ENCODE assay signal across 8 mouse cellular contexts in the genomic region with DNA sequence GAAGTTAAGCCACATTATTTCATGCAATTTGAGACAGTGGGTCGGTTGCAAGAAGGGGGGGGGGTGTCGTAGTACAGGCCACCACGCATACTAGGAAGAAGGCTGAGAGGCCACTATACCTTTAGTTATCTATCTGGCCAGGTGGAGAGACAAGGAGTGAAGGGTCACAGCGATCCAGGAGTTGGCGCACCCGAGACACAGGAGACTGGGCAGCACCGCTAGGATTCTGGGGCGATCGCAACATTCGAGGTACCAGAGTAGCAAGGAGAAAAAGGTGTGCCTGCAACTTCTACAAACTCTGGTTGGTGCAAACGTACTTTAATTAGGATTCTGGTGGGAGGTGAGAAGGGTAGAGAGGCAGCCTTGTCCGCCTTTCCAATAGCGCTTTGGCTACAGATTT. TPM values are rescaled to one million over a fixed set of nuclear protein-coding genes. Genes with fewer than 3 reads are reported as not detected.
DNase-seq lines count a peak whose midpoint lies in the region; ATAC-seq and TF ChIP-seq lines count a peak whose summit lies in the region.

No protein-coding gene starts in this region.

- peak overlapping the region; percentile 68 for H3K4me3 ChIP-seq in lung, embryonic 14.5 days (ENCODE audit: low read depth, low read length)
- peak overlapping the region; percentile 64 for H3K4me3 ChIP-seq in embryonic facial prominence, embryonic 10.5 days
- peak overlapping the region; percentile 44; the same call in 1 of the 2 replicates for H3K4me3 ChIP-seq in hindbrain, embryonic 15.5 days
- H3K4me3 ChIP-seq in midbrain, postnatal 0 days (ENCODE audit: low read depth, low read length) = peak overlapping the region; percentile 45; the same call in 1 of the 2 replicates

- TF ChIP-seq CTCF in lung, embryonic 14.5 days (IDR thresholded peaks at IDR 0.05; ENCODE audit: low read depth) = no peak
- no peak for TF ChIP-seq CTCF in midbrain, postnatal 0 days (IDR thresholded peaks at IDR 0.05)

- no peak for DNase-seq in lung, embryonic 14.5 days
- DNase-seq in lung, postnatal 10 days = no peak
- peak; percentile 21 for DNase-seq in embryonic facial prominence, embryonic 10.5 days (ENCODE audit: low spot score)
- DNase-seq in midbrain, postnatal 0 days (ENCODE audit: low spot score) = no peak
- no peak for DNase-seq in frontal cortex, adult 2 months (ENCODE audit: extremely low spot score in 1 of 2, low spot score in 1 of 2)
- DNase-seq in spleen, postnatal 4 days (ENCODE audit: low spot score in 2 of 2) = no peak
- no peak for DNase-seq in spleen, postnatal 36 days (ENCODE audit: low spot score in 2 of 2)

- H3K9ac ChIP-seq in lung, embryonic 14.5 days = peak overlapping the region; percentile 62; the same call in 1 of the 2 replicates
- no peak overlapping the region for H3K9ac ChIP-seq in hindbrain, embryonic 15.5 days
- H3K9ac ChIP-seq in midbrain, postnatal 0 days (replicated peaks; ENCODE audit: low read length, poor library complexity, severe bottlenecking) = no peak overlapping the region

- no peaks in the 10 kb centered on the region for H3K36me3 ChIP-seq in lung, embryonic 14.5 days (ENCODE audit: insufficient read depth)
- H3K36me3 ChIP-seq in embryonic facial prominence, embryonic 10.5 days (replicated peaks) = no peaks in the 10 kb centered on the region
- no peaks in the 10 kb centered on the region for H3K36me3 ChIP-seq in hindbrain, embryonic 15.5 days
- no peaks in the 10 kb centered on the region for H3K36me3 ChIP-seq in midbrain, postnatal 0 days (ENCODE audit: insufficient read depth, low read length)

- no peaks in the 10 kb centered on the region for H3K9me3 ChIP-seq in lung, embryonic 14.5 days (ENCODE audit: low read depth, low read length)
- H3K9me3 ChIP-seq in embryonic facial prominence, embryonic 10.5 days = no peaks in the 10 kb centered on the region
- H3K9me3 ChIP-seq in hindbrain, embryonic 15.5 days = no peaks in the 10 kb centered on the region
- H3K9me3 ChIP-seq in midbrain, postnatal 0 days (ENCODE audit: low read length) = no peaks in the 10 kb centered on the region

- no peaks in the 10 kb centered on the region for H3K4me1 ChIP-seq in lung, embryonic 14.5 days (ENCODE audit: insufficient read depth)
- peaks cover 22% of the 10 kb centered on the region for H3K4me1 ChIP-seq in embryonic facial prominence, embryonic 10.5 days
- H3K4me1 ChIP-seq in hindbrain, embryonic 15.5 days (replicated peaks) = peaks cover 27% of the 10 kb centered on the region
- no peaks in the 10 kb centered on the region for H3K4me1 ChIP-seq in midbrain, postnatal 0 days (ENCODE audit: insufficient read depth, low read length)

- no peak overlapping the region for H3K27ac ChIP-seq in lung, embryonic 14.5 days (ENCODE audit: low read depth)
- H3K27ac ChIP-seq in embryonic facial prominence, embryonic 10.5 days (replicated peaks) = no peak overlapping the region
- no peak overlapping the region for H3K27ac ChIP-seq in hindbrain, embryonic 15.5 days (replicated peaks)
- no peak overlapping the region for H3K27ac ChIP-seq in midbrain, postnatal 0 days (ENCODE audit: low read depth, low read length)

- peak overlapping the region; percentile 74 for H3K4me2 ChIP-seq in lung, embryonic 14.5 days
- peak overlapping the region; percentile 59 for H3K4me2 ChIP-seq in hindbrain, embryonic 15.5 days
- no peak overlapping the region for H3K4me2 ChIP-seq in midbrain, postnatal 0 days (ENCODE audit: low read depth, low read length, poor library complexity, severe bottlenecking)

- ATAC-seq in lung, embryonic 14.5 days (ENCODE audit: insufficient read depth) = no peak
- no peak for ATAC-seq in hindbrain, embryonic 15.5 days (ENCODE audit: low FRiP score, low read depth)
- ATAC-seq in midbrain, postnatal 0 days (ENCODE audit: low FRiP score) = no peak

- WGBS in lung, embryonic 14.5 days = 7% methylated on average over 13 of the region's 13 CpGs
- WGBS in embryonic facial prominence, embryonic 10.5 days = 4% methylated on average over 13 of the region's 13 CpGs
- 8% methylated on average over 13 of the region's 13 CpGs for WGBS in hindbrain, embryonic 15.5 days
- 8% methylated on average over 13 of the region's 13 CpGs for WGBS in midbrain, postnatal 0 days

- peaks cover 55% of the 10 kb centered on the region for H3K27me3 ChIP-seq in lung, embryonic 14.5 days (ENCODE audit: insufficient read depth, low read length)
- peaks cover 88% of the 10 kb centered on the region for H3K27me3 ChIP-seq in embryonic facial prominence, embryonic 10.5 days (replicated peaks; ENCODE audit: low read depth, poor library complexity, severe bottlenecking)
- H3K27me3 ChIP-seq in hindbrain, embryonic 15.5 days = peaks cover 56% of the 10 kb centered on the region
- peaks cover 57% of the 10 kb centered on the region for H3K27me3 ChIP-seq in midbrain, postnatal 0 days (ENCODE audit: insufficient read depth, low read length)

RNA-seq across cellular contexts. Expression of gene Zc3hav1, which starts 1.2 kb away (rescaled TPM):
- polyA plus RNA-seq in lung, embryonic 14.5 days (2014; fragmentation: Nextera tagmentation; extraction: Ambion mirVana) = 4.7 and 5.7 TPM in 2 replicates
- 1.9 and 2.5 TPM in 2 replicates for polyA plus RNA-seq in embryonic facial prominence, embryonic 10.5 days (2016; fragmentation: Nextera tagmentation; extraction: Ambion mirVana)
- 1.3 and 1.5 TPM in 2 replicates for polyA plus RNA-seq in hindbrain, embryonic 15.5 days (2015; fragmentation: Nextera tagmentation; extraction: Ambion mirVana)
- 3.5 and 4.5 TPM in 2 replicates for total RNA-seq in midbrain, postnatal 0 days (2014; rRNA removed)
- polyA plus RNA-seq in midbrain, postnatal 0 days (2015; fragmentation: Nextera tagmentation; extraction: Ambion mirVana) = 2.1 and 2.4 TPM in 2 replicates
- 3.5 and 3.9 TPM in 2 replicates for polyA plus RNA-seq in frontal cortex, adult 2 months (2012; rRNA removed)

RNA-seq across cellular contexts. Expression of gene Ttc26, which starts 28.1 kb away (rescaled TPM):
- polyA plus RNA-seq in lung, embryonic 14.5 days (2014; fragmentation: Nextera tagmentation; extraction: Ambion mirVana) = 9.0 and 9.2 TPM in 2 replicates
- 14.4 and 15.4 TPM in 2 replicates for polyA plus RNA-seq in embryonic facial prominence, embryonic 10.5 days (2016; fragmentation: Nextera tagmentation; extraction: Ambion mirVana)
- 5.7 and 5.9 TPM in 2 replicates for polyA plus RNA-seq in hindbrain, embryonic 15.5 days (2015; fragmentation: Nextera tagmentation; extraction: Ambion mirVana)
- total RNA-seq in midbrain, postnatal 0 days (2014; rRNA removed) = 7.5 and 8.6 TPM in 2 replicates
- 2.8 and 3.3 TPM in 2 replicates for polyA plus RNA-seq in midbrain, postnatal 0 days (2015; fragmentation: Nextera tagmentation; extraction: Ambion mirVana)
- polyA plus RNA-seq in frontal cortex, adult 2 months (2012; rRNA removed) = 6.2 and 6.4 TPM in 2 replicates

RNA-seq across cellular contexts. Expression of gene Zc3hav1l, which starts 54.1 kb away (rescaled TPM):
- polyA plus RNA-seq in lung, embryonic 14.5 days (2014; fragmentation: Nextera tagmentation; extraction: Ambion mirVana) = 14.2 and 14.4 TPM in 2 replicates
- polyA plus RNA-seq in embryonic facial prominence, embryonic 10.5 days (2016; fragmentation: Nextera tagmentation; extraction: Ambion mirVana) = 17.0 and 17.5 TPM in 2 replicates
- 7.4 and 7.8 TPM in 2 replicates for polyA plus RNA-seq in hindbrain, embryonic 15.5 days (2015; fragmentation: Nextera tagmentation; extraction: Ambion mirVana)
- 8.1 and 11.0 TPM in 2 replicates for total RNA-seq in midbrain, postnatal 0 days (2014; rRNA removed)
- polyA plus RNA-seq in midbrain, postnatal 0 days (2015; fragmentation: Nextera tagmentation; extraction: Ambion mirVana) = 3.6 and 3.7 TPM in 2 replicates
- polyA plus RNA-seq in frontal cortex, adult 2 months (2012; rRNA removed) = 4.0 and 4.2 TPM in 2 replicates
